Mouse (Mus musculus) heart, adult 11 months (tissue): ENCODE data around the gene Lypd4.

Experiments used
- DNase-seq: peaks from one replicate; pipeline ENCODE4 v3.0.0; 2022

Lypd4 gene

DNA sequence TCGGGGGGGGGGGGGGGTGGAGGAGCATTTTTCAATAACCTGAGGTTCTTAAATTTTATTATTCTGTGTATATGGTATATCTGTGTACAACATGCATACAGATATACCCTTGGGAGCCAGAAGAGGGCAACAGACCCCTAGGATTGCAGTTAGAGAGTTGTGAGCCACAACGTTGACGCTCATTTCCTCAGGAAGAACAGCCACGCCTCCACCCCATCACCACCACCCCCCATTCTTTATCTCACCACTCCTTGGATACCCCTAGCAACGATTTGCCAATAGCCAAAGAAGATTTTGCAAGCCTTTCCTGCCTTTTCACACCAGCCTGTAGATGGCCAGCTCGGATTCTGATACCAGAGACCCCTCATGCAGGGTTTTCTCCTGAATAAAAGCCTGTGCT is 24.0 kb downstream of the Lypd4 start:
- DNase-seq = peak; percentile 63

DNA sequence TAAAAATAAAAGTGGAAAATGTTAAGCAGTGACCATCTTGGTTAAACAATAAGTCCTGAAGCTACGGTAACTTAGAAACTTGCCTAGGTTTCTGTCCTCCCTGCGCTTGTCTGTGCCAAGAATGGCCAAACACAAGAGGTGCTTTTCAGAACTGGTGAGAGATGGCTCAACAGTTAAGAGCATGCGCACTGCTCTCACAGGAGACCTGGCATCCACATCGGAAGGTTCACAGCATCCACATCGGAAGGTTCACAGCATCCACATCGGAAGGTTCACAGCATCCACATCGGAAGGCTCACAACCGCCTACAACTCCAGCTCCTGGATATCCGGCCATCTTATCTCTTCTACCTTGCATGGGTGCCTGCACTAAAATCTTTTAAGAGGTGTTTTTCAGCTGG is 24.6 kb downstream of the Lypd4 start:
- peak; percentile 53 for DNase-seq

DNA sequence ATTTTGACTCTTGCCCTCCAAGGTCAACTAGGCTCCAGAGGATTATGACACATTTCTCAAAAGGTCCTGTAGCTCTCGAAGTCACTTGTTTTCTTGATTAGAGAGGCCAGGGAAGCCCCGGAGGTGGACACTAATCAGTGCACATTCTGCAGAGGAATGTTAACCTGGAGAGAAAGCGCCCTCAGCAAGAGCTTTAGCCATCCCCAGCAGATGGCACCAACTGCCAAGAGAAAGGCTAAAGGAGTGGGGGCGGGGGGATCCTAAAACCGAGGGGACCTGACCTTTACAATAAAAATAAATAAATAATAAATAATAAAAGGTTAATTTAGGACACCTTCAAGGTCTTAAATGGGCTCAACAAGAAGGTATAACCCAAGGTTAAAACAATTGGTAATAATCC is 25.6 kb downstream of the Lypd4 start:
- peak; percentile 22 for DNase-seq

GRCm38 (mm10) chr7:24841009-24841408 is 28.7 kb downstream of the Lypd4 start:
- peak; percentile 72 for DNase-seq

- DNase-seq = no peak
These were observed 29.4 kb downstream of the Lypd4 start for GRCm38 (mm10) chr7:24840331-24840730.

GRCm38 (mm10) chr7:24839410-24839808 is 30.3 kb downstream of the Lypd4 start:
- DNase-seq = peak; percentile 80

- DNase-seq = peak; percentile 83
These were observed 30.9 kb downstream of the Lypd4 start for GRCm38 (mm10) chr7:24838732-24839409.

DNA sequence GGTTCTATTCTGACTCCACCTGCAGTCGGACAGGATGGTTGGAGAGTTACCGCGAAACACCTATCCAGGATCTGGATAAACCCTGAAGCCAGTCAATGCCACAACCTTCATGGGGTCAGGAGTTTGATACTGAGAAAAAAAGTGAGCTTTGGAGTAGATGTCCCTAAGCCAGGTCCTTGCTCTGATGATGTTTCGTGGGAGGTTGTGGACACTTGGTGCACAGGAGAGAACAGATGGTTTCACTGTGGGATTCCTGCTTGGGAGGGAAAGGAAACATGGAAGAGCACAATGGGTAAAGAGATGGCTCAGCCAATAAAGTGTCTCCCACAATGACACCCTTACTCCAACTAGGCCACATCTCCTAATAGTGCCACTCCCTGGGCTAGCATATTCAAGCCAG is 42.6 kb downstream of the Lypd4 start:
- peak; percentile 71 for DNase-seq

DNA sequence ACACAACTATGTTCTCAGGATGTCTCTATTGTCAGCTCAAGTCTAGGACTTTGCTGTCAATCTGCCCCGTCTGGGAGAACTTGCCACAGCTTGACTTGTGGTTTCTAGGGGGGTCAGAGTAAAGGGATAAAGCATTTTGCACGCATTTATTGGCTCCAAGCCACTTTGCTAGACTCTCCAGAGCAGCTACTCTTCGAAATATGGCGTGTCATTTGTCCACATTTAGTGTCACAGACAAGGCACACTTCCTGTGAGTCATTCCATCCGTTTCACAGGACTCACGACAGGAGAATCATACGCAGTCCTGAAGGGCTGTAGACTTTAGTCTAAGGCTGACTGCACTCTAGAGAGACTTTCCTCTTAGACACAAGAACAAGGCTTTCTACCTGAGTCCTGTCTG is 45.3 kb downstream of the Lypd4 start:
- no peak for DNase-seq

GRCm38 (mm10) chr7:24817502-24817901 is 52.2 kb downstream of the Lypd4 start:
- peak; percentile 82 for DNase-seq
